Mouse (Mus musculus): ENCODE measurements around the gene Kcnd3. TPM values are rescaled to one million over a fixed set of nuclear protein-coding genes. Genes with fewer than 3 reads are reported as not detected.
A peak's percentile ranks its signal among the peaks of the same experiment; 100 is the strongest.

The Kcnd3 gene
- 10 to 100 TPM in 1 of 2 experiments, 1 to 10 TPM in 1; 9.5 to 10.0 TPM for total RNA-seq (2021)

DNA sequence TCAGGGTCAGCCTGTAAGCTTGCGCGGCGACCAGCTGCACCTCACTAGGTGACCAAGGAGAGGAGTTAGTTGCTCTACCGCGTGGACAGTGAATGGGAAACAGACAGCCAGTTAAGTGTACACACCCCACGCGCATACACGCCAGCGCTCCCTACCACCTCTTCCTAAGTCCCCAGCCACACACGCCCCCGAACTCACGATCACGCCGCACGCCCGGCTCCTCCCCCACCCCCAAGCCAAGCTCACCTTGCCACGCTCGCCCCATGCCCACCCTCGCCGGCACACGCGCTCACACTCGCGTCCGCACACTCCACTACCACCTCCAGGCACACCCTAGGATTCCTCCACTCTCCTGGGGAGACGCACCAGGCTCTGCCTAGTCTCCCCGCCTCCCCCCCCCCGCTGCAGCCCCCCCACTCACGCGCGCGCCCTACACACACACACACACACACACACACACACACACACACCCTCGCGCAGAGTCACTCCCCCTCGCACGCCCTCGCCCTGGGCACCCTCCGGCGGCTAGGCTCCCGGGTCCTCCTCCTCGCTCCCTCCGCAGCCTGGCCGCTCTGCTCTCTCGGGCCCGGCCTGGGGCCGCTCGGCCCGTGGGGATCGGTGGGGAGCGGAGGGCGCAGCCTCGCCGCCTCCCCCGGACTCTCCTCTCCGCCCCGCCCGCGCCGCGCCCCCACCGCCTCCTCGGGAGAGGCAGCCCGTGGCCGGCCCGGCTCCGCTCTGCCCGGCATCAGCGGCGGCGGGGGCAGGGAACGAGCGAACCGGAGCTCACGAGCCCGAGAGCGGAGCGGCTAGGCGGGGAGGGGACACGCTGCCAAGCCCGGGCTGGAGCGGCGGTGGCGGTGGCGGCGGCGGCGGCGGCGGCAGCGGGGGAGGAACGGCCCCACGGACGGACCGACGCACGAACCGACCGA, at the start of gene Kcnd3:
Gene Kcnd3, plus strand, starts transcription at position 704 of the 929 bp plus-strand sequence.
- intact Hi-C loops (cut with DNase I): loop anchor here (5.0 to 10.0 kb wide), 3 partner anchors 65 to 453 kb away; no protein-coding TSS in a partner anchor
- DNase-seq: peak; percentile 18 to 36

DNA sequence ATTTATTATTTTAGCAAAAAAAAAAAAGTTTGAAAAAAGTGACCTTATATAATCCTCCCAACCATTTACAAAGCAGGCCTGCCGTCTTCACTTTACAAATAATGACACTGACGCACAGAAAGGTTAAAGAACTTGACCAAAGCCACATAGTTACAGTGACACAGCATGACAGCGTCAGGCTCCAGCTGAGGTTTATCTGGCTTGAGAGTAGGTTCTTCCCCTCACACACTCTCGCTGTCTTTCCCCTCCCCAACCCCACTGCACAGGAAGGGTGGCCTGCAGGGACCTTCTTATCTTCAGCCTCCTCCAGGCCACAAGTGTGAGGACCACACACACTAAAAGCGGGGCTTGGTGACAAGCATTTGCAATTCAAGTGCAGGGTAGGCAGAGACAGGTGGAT, 49.5 kb upstream of the Kcnd3 start:
- intact Hi-C loops (cut with DNase I): no loop called here
- no peak for DNase-seq

DNA sequence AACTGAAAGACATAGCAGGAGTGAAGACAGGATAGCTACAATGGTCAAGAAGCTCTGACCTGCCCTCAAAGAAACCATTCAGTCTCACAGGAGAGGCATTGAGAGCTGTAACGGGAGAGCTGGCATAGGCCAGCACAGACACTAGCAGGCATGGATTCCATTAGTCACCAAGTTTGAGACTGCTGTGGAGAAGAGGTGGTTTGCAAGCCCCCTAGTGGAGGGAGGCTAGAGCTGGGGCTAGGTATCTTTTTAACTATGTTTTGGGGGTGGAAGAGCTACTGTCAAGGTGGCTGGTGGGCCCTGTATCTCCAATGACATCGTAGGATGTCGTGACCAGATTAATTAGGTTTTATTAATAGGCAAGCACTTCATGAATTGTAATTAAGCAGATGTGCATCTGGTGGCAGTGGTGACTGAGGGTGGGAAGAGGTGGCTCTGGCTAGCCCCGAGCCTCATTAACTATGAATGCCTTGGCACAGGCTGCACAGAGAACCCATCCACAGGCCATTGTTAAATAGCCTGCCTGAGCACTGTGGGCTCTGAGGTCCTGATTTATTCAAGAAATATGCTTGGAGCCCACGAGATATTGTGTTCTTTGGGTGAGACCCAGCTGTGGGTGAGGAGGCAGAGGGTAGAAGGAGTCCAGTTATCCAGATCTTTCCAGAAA, 48.6 kb upstream of the Kcnd3 start:
- intact Hi-C loops (cut with DNase I): no loop called here
- no peak for DNase-seq

DNA sequence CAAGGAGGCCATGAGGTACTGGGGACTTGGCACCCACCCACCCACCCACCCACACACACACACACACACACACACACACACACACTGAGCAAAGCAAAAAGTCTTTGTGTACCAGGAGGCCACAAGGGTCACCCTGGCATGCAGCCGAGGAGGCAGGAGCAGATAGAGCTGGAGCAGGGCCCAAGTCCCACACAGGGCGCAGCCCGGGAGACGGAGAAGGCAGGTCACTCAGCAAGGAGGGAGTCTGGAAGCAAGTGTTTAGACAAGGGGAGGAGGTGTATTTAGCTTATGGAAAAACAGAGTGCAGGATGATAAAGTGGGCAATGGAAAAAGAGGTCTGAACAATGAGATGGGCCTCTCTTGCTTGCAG, 48.1 kb upstream of the Kcnd3 start:
- peak in 1 of 2 experiments; percentile 20 for DNase-seq
- intact Hi-C loops (cut with DNase I): no loop called here

DNA sequence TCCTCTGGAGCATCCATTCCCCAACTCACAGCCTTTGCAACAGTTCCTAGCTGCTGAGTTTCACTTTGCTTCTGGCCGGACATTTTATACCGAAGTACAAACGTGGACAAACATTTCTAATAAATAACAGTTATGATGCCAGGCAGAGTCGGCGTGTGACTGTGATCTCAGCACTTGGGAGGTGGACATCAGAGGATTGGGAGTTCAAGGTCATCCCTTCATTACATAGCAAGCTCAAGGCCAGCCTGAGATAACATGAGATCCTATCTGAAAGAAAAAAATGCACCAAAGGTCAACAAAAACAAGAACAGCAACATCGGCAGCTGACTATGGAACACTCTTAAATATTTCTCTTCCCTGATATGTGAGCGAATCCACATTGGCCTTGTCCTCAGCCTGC, 46.6 kb upstream of the Kcnd3 start:
- intact Hi-C loops (cut with DNase I): no loop called here
- DNase-seq: no peak

DNA sequence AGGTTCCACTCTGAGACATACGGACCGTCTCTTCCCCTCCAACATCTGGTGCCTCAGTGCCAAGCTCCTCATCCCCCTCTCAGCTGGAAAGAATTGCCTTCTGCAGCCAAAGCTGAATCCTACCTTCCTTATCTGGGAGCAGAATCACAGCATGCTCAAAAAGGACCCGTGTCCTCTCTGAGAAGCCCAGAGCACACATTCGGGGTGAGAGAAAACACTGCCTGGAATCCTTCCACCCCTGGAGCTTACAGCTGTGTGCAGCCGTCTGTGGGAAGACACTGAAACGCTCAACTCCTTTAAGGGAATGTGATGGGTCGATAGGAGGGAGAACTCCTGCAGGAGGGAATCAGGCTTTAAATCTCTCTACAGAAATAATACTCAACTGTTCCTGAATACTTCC, 46.1 kb upstream of the Kcnd3 start:
- intact Hi-C loops (cut with DNase I): no loop called here
- no peak for DNase-seq

DNA sequence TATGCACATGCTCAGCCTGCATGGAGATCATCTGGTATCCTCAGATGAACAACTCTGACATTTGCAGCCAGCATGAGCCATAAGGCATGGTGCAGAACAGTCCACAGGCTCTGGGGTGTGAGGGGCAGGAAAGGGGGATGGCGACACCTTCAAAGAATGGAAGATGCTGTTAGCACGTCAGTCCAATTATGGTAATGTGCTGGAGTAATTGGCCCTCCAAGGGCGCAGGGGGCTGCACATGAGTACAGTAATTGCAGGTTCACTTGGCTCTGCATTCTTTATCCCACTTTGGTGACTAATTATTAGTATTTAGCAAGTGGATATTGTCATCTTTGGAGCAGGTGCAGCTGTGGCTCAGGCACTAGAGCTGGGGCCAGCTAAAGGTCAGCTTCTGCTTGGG, 43.9 kb upstream of the Kcnd3 start:
- no peak for DNase-seq
- intact Hi-C loops (cut with DNase I): no loop called here

DNA sequence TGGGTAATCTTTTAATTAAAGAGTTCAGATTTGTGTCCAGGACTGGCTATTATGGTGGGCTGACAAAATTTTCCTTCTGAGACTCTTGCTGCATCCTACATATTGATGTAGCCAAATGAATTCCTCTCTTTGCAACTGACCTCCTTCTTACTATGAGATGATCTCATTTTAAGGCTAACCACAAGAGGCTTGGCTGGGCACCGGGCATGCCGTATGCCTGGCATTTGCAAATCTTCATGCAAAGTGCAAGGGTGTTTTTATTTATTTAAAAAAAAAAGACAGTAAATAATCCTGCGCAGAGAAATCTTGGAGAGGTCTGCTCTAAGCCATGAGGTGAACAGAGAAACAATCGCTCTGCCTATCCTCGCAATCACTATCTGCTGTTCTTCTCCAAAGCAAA, 41.3 kb upstream of the Kcnd3 start:
- intact Hi-C loops (cut with DNase I): no loop called here
- DNase-seq: no peak

DNA sequence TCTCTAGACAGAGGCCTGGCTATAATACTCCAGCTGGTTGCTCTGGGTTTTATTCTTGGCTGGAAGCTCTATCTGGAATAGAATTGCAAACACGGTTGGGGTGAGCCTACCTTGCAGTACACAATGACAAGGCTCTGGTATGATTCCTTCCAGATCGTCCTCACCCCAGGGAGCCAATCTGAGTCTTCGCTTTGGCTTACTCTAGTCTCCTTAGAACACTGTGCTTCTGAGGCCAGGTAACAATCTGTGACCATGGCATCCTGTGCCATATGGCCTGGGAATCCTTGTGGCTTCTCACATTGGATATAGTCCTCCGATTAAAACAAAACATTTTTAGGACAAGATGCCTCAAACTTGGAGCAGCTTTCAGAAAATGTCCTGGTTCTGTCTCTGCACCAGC, 40.4 kb upstream of the Kcnd3 start:
- DNase-seq: no peak
- intact Hi-C loops (cut with DNase I): no loop called here

DNA sequence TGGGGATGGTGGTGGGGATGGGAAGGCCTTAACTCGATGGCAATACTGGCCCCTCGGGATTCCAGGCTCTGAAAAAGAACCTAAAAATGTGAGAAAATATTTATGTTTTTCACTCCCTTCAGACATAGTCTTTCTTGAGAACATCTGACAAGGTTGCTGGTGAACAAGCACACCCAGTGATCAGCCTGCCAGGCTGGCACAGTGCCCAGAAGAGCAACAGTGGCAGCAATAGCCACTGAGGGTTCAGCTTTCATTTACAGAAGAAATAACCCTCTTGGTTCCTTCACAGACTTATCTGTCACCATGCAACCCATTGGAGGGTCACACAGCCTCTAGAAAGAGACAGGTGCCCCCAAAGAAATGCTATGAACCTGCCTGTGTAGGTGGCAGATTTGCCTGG, 39.9 kb upstream of the Kcnd3 start:
- DNase-seq: peak in 1 of 2 experiments; percentile 7
- intact Hi-C loops (cut with DNase I): no loop called here

DNA sequence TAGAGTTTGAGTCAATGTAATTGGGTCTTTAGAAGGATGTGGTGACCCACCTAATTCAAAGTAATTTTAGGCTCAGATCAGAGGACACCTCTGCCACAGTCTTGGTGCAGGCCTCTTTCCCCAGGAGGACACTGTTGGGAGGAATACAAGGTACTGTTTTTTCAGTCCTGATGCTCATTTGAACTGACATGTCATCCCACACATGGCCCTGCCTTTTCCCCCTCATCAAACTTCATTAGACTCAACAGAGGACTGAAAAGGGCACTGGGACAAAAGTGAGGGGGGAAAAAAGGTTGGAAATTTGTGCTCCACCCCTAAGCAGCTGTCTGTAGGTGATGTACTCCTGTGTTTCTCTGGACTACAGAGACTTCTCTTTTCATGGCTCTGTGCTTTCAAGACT, 39.4 kb upstream of the Kcnd3 start:
- DNase-seq: no peak
- intact Hi-C loops (cut with DNase I): no loop called here

DNA sequence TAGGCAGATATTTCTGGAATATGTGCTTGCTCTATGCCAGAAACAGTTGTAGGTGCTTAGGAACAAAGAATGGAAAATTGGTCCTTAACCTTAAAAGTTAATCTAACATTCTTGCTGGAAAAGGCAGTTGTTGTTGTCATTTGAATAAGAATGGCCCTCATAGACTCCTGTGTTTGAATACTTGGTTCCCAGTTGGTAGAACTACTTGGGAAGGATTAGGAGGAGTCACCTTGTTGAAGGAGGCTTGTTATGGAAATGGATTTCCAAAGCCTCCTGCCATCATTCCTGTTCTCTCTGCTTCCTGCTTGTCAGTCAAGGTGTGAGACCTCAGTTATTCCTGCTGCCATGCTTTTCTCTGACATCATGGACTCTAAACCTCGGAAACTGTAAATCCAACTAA, 33.7 kb upstream of the Kcnd3 start:
- intact Hi-C loops (cut with DNase I): no loop called here
- DNase-seq: no peak

DNA sequence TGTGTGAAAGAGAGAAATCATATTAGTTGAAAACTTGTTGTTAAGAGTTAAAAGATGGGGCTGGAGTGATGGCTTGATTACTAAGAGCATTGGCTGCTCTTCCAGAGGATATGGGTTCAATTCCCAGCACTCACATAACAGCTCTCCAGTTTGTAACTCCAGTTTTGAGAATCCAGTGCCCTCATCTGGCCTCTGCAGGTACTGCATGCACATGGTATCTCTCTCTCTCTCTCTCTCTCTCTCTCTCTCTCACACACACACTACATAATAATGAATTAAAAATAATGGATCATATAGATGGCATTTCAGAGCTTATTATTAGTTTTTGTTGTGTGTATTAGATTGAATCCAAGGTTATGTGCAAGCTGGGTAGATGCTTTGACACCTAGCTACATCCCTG, 29.7 kb upstream of the Kcnd3 start:
- DNase-seq: no peak
- intact Hi-C loops (cut with DNase I): no loop called here

DNA sequence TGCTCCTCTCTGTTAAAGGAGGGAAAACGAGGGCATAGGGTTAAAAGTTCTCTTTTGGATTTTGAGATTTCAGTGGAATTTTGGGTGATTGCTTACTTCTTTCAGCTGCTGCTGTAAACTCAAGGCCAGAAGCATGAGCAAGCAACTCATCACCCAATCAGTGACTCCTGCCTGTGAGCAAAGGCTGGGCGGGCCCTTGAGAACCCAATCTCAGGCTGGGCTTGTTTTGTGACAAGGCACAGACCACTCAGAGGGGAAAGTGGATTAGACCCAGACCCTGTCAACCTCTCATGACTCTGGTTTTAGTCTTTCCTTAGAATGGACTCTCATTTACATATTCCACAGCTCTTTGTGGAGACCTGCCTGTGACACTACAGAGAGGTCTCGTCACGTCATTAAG, 28.7 kb upstream of the Kcnd3 start:
- intact Hi-C loops (cut with DNase I): no loop called here

DNA sequence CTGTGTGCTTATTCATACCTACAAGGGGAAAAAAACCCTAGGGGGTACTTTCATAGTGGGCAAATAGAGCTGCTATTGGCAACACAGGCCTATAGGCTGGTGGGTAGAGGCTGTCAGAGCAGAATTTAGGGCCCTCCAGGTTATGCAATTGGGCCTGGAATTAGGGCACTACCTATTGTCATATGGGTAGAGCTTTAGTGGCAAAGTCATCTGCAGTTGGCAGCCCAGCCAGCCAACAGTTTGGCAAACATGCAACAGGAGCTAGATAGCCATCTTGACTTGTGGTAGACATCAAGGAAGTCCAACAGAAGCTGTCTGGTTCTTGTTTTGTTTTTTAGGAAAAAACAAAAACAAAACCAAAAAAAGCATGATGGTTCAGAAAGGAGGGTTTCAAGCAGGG, 23.5 kb upstream of the Kcnd3 start:
- intact Hi-C loops (cut with DNase I): no loop called here
- DNase-seq: no peak

More for the DNA sequence above, 28.7 kb upstream of the Kcnd3 start:
- DNase-seq: no peak

DNA sequence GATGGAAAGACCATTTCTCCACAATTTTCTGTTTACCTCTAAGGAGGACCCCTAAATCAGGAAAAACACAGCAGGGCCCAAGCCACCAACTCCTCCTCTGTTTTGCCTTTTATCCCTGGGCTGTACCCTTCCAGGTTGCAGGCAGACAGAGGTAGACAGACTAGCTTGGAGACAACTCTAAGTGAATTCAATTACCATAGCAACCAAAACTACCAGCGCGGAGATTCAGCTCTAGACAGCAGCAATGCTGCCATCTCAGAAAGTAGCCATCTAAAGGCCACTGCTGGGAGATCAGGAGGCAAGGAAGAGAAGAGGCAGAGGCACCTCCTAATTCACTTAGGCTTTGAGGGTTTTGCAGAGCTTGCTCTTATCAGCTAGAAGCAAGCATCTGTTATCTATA, 15.7 kb upstream of the Kcnd3 start:
- DNase-seq: no peak
- intact Hi-C loops (cut with DNase I): loop anchor here (2.0 kb wide), 1 partner anchor 76 kb away; no protein-coding TSS in a partner anchor

DNA sequence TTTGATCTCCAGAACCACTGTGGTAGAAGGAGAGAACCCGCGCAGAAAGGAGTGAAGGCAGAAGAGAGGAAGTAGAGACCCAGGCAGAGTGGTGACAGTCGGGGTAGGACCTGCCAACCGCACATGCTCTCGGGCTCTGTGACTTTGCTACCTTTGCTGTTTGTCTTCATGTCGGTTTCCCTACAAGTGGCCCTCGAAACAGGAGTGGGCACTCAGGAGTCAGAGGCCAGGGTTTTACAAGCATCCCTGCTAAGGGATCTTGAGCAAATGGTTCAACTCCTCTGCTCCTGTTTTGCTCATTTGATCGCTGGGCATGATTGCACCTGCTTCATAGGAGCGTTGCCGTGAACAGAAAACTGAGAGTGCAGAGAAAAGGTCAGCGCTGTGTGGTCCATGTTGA, 15.2 kb upstream of the Kcnd3 start:
- DNase-seq: no peak
- intact Hi-C loops (cut with DNase I): loop anchor here (2.0 kb wide), 1 partner anchor 76 kb away; no protein-coding TSS in a partner anchor

DNA sequence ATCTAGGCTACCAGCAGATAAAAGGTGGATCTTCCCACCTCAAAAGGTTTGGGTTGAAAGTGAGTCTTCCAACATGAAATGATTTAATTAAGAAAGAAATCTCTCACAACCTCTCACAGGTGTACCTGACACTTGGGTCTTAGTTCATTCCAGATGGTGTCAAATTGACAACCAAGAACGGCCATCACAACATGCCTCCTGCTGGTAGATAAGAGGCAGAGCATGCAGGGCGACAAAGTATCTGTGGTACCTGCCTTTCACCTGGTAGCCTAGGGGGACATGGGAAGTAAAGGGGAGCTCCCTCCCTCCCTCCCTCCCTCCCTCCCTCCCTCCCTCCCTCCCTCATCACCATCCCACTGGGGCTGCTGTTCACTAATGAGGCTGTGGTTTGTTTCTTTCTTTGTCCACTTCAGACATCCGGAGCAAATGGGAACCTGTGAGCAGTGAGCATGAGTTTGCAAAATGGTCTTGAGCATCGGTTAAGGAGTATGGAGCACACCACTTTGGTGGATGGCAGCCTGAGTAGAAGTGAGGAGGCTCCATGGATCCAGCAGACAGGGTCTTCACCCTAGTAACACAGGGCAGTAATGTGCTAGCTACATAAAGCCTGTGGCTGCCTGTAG, 11.1 kb upstream of the Kcnd3 start:
- DNase-seq: no peak
- intact Hi-C loops (cut with DNase I): no loop called here

DNA sequence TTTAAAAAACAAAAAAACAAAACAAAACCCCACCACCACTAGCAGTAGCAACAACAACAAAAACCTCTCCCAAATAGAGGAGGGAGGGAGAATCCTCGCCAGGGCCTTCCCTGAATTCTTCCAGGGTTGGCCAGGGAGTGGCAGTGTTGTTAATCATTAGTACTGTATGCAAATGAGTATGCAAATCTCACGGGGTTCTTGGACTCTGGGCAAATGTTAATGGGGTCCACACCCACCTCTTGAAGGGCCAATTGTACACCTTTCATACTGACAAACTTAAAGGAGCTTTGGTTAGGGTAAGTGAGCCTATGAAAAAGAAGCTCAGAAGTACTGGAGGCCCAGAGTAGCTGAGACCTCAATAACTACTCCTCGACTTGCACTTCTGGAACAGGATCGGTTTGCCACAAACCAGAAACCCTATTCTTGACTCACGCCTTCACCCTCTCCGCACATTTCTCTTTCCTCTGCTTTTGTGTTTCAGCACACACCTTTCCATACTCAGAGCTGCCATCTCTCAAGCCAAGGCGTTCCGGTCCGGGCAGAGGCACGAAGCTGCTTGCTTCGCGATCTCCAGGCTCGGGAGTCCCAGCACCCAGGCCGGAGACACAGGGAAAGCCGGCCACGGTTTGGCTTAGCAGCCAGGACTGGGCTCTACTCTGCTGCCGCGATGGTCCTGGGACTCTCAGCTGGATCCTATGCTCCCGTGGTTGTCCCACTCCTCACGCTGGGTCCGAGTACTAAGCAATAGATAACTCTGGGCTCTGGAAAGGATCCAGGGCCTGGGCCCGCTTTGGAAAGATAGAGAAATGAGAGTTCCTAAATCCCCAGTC, 1.3 kb upstream of the Kcnd3 start:
- DNase-seq: peak; percentile 26 to 43
- intact Hi-C loops (cut with DNase I): loop anchor here (1.0 to 10.0 kb wide), 4 partner anchors 66 to 454 kb away; no protein-coding TSS in a partner anchor

DNA sequence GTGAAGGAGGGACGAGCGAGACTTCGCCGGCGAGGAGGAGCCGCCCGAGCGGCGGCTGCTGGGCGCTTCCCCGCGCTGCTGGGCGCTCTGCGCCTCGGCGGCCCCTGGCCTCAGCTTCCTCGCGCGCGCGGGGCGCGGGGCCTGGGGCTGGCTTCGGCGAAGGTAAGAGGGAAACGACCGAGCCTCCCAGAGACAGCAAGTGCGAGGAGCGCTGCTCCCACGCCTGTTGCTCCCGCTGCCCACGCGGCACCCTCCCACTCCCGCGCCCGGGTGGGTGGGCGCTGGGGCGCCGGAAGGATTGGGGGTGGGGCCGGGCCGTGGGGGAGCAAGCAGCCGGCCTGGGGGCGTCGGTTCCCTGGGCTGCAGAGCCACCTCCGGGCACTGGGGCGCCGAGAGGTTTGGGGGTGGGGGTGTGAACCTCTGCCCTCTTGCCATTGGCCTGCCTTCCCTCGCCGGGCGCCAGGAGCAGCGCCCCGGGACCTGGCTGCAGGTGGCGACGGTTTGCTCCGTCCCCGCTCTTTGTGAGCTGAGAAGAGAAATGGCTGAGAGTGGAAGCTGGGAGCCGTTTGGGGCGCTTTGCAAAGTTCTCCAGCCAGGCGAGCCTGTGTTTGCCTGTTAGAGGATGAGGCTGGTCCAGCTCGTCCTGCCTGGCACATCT, 555 bp downstream of the Kcnd3 start:
- peak; percentile 33 to 61 for DNase-seq
- intact Hi-C loops (cut with DNase I): loop anchor here (5.0 to 10.0 kb wide), 3 partner anchors 65 to 452 kb away; no protein-coding TSS in a partner anchor
